Mouse (Mus musculus) hindbrain, embryonic 14.5 days (tissue): ENCODE data around the gene Slfn5. TPM values are rescaled to one million over a fixed set of nuclear protein-coding genes. Genes with fewer than 3 reads are reported as not detected.

Experiments
- ATAC-seq: fragments of 200-750 bp; cut with Nextera tagmentation; 2 replicates; pipeline ENCODE4 v1.8.0; 2017; ENCODE audit warnings: moderate number of reproducible peaks, mild to moderate bottlenecking, moderate TSS enrichment, moderate library complexity; ENCODE audit not compliant: low FRiP score
- DNase-seq: peaks from one replicate; pipeline ENCODE4 v3.0.0-alpha.2; 2015; ENCODE audit warnings: low spot score
- H3K27ac ChIP-seq: fragments of 300-500 bp; sonication (generic); 2 replicates; pipeline ENCODE4 v1.5.1; 2014; ENCODE audit warnings: mild to moderate bottlenecking, moderate library complexity
- H3K27me3 ChIP-seq: fragments of 300-500 bp; sonication (generic); 2 replicates; pipeline ENCODE4 v1.6.1; 2014; ENCODE audit warnings: mild to moderate bottlenecking, low read length, mixed read lengths; ENCODE audit not compliant: control insufficient read depth, insufficient read depth
- H3K36me3 ChIP-seq: fragments of 300-500 bp; sonication (generic); replicated peaks from 2 replicates; pipeline ENCODE4 v1.6.1; 2014; ENCODE audit not compliant: control insufficient read depth, insufficient read depth
- H3K4me1 ChIP-seq: fragments of 300-500 bp; sonication (generic); replicated peaks from 2 replicates; pipeline ENCODE4 v1.6.1; 2014; ENCODE audit warnings: antibody characterized with exemption, low read length, mixed read lengths; ENCODE audit not compliant: control insufficient read depth, insufficient read depth
- H3K4me2 ChIP-seq: fragments of 300-500 bp; sonication (generic); replicated peaks from 2 replicates; pipeline ENCODE4 v1.6.1; 2014; ENCODE audit warnings: mild to moderate bottlenecking, moderate library complexity
- H3K4me3 ChIP-seq: fragments of 300-500 bp; sonication (generic); replicated peaks from 2 replicates; pipeline ENCODE4 v1.5.1; 2014; ENCODE audit warnings: mild to moderate bottlenecking, low read length
- H3K9ac ChIP-seq: fragments of 300-500 bp; sonication (generic); 2 replicates; pipeline ENCODE4 v1.6.1; 2014
- H3K9me3 ChIP-seq: fragments of 300-500 bp; sonication (generic); 2 replicates; pipeline ENCODE4 v1.6.1; 2016; ENCODE audit warnings: low read length; ENCODE audit not compliant: control insufficient read depth
- WGBS: fragments of 180-500 bp; shearing (Covaris S2); extraction: QIAGEN DNeasy Blood & Tissue Kit; methylation state at CpG from one replicate; pipeline ENCODE4 v1.1.7; 2014; 5-methylcytosine and 5-hydroxymethylcytosine counted together
- polyA plus RNA-seq: library from polyadenylated mRNA; unstranded; fragments of >200 nt; fragmentation: Nextera tagmentation; extraction: Ambion mirVana; gene quantifications from 2 replicates; pipeline ENCODE4 v1.2.1, GENCODE M21; 2014

Slfn5 gene
- polyA plus RNA-seq: 1.4 and 1.6 TPM in 2 replicates

GRCm38 (mm10) chr11:82950736-82951481 lies at the start of gene Slfn5:
Slfn5 (plus strand) TSS chr11:82951349.
- H3K27ac ChIP-seq: no peak within 1 kb of the TSS
- H3K4me2 ChIP-seq: 0 out of 2 replicates have a peak within 1 kb of the TSS, but pooled peaks have one; percentile 10
- no peak within 1 kb of the TSS for H3K4me3 ChIP-seq
- DNase-seq: no peak
- H3K9ac ChIP-seq: no peak within 1 kb of the TSS
- H3K4me1 ChIP-seq: no peaks in the 10 kb centered on the region
- no peak for ATAC-seq
- 17% methylated on average over 10 of the region's 10 CpGs for WGBS
- H3K36me3 ChIP-seq: no peaks in the 10 kb centered on the region
- H3K27me3 ChIP-seq: peaks cover 46% of the 10 kb centered on the region
- H3K9me3 ChIP-seq: no peaks in the 10 kb centered on the region

DNA sequence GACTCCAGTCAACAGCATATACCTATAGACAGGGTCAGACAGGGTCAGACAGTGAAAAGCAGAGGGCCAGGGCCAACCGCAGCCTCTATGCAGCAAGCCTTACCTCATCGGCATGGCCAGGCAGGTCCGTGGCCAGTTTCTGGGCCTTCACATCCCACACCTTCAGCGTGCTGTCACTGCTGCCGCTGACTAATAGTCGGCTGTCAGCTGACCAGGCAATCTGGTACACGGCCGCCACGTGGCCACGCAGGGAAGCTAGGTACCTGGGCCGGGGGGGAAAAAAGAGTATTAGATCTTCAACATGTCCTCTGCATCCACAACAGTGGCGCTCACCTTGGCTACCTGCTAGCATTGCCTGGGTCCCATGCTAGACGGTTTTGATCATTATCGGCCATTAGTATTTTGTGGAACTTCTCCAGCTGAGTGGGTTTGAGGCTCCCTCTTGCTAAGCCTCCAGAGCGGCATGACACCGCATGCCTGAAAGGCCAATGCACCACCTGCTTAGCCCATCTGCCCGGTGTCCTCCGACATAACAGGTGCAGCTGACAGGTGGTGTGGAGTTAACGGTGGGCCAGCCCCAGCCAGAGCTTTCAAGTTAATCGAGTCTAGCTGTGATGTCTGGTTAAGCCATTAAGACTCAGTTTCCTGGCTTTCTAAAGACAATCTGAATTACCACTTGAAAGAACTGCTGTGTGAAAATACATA lies 49.4 kb upstream of the Slfn5 start:
- ATAC-seq (no peak), DNase-seq (no peak)
- Histone ChIP-seq H3K27ac (no peak overlapping the region), H3K36me3 (peaks cover 89% of the 10 kb centered on the region), H3K9ac (no peak overlapping the region), H3K4me2 (no peak overlapping the region), H3K4me1 (no peaks in the 10 kb centered on the region), H3K4me3 (no peak overlapping the region), H3K9me3 (no peaks in the 10 kb centered on the region), H3K27me3 (no peaks in the 10 kb centered on the region)
- WGBS: 91% methylated on average over 20 of the region's 20 CpGs

DNA sequence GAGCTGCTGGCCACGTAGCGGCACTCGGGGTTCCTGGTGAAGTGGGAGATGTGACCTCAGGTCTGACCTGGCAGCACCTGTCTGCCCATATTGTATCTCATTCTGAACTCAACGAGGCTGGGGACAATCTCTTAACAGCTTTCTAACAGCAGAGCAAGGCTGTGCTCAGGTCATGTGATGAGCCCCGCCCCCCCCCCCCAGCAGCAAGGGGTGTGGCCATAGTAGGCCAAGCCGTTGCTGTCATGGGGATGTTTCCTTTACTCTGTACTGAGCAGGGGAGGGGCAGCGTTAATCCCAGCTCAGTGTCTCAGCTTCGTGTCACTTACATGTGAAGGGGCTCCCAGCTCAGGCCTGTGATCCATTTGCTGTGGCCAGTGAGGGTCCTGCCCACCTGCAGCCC lies 46.2 kb upstream of the Slfn5 start:
- Histone ChIP-seq H3K36me3 (peaks cover 62% of the 10 kb centered on the region), H3K4me3 (no peak overlapping the region), H3K4me2 (no peak overlapping the region), H3K4me1 (peaks cover 7% of the 10 kb centered on the region), H3K27ac (no peak overlapping the region), H3K9ac (no peak overlapping the region), H3K27me3 (no peaks in the 10 kb centered on the region), H3K9me3 (no peaks in the 10 kb centered on the region)
- ATAC-seq (no peak), DNase-seq (no peak)
- WGBS: 79% methylated on average over 7 of the region's 8 CpGs

DNA sequence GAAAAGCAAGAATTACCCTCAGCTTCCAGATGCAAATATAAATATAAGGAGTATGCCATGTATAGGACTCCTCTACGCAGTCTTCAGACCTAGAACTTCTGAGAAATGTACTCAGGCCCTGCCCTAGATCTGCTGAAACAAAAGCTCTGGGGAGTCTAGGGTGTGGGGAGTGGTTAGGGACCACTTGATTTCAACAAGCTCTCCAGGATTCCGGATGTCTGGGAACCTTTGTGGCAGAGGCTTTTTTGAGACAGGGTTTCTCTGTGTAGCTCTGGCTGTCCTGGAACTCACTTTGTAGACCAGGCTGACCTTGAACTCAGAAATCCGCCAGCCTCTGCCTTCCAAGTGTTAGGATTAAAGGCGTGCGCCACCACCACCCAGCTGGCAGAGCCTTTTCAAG lies 45.3 kb upstream of the Slfn5 start:
- Histone ChIP-seq H3K4me1 (peaks cover 7% of the 10 kb centered on the region), H3K9me3 (no peaks in the 10 kb centered on the region), H3K27me3 (no peaks in the 10 kb centered on the region), H3K27ac (no peak overlapping the region), H3K4me3 (no peak overlapping the region), H3K4me2 (no peak overlapping the region), H3K36me3 (peaks cover 54% of the 10 kb centered on the region), H3K9ac (no peak overlapping the region)
- no peak for DNase-seq
- ATAC-seq: no peak
- whole genome bisulfite sequencing: 97% methylated on average over 5 of the region's 5 CpGs

- 1% methylated on average over 71 of the region's 73 CpGs for WGBS
- peak; percentile 91 for ATAC-seq
These were observed 43.2 kb upstream of the Slfn5 start, which contains the start of gene Nle1 for GRCm38 (mm10) chr11:82907651-82908607. Nle1 (minus strand) TSS chr11:82908411.

GRCm38 (mm10) chr11:82908608-82908989 lies 42.5 kb upstream of the Slfn5 start:
- 58% methylated on average over 10 of the region's 10 CpGs for WGBS
- H3K4me2 ChIP-seq: peak overlapping the region; percentile 85
- H3K9ac ChIP-seq: peak overlapping the region; percentile 70

More at GRCm38 (mm10) chr11:82907651-82908607, 43.2 kb upstream of the Slfn5 start, which contains the start of gene Nle1:
- Histone ChIP-seq H3K27ac (no peak within 1 kb of the TSS), H3K36me3 (peaks cover 33% of the 10 kb centered on the region), H3K27me3 (no peaks in the 10 kb centered on the region), H3K9me3 (no peaks in the 10 kb centered on the region), H3K4me3 (peak within 1 kb of the TSS; percentile 62), H3K4me1 (peaks cover 7% of the 10 kb centered on the region), H3K4me2 (peak within 1 kb of the TSS; percentile 85), H3K9ac (peak within 1 kb of the TSS; percentile 70)
- peak; percentile 96 for DNase-seq

DNA sequence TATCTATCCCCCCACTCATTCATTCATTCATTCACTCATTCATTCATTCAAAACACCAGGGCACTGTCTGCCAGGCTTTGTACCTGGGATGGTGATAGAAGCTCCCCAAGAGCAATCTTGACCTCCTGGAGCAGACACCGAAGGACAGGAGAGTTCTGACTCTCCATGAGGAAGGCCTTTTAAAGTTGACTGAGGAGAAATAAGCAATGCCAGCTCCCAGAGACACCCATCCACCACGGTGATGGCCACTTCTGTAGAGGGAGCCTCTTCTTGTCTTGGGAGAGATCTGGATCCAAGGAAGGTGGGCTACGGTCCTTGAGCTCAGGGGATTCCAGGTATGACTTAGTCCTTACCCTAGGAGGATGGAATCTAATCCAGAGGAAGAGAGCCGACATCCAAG lies 40.9 kb upstream of the Slfn5 start, which contains the start of gene Unc45b:
Gene Unc45b (plus strand): TSS at position 301 of the 400 bp plus-strand sequence.
- no peak for ATAC-seq

More at GRCm38 (mm10) chr11:82908608-82908989, 42.5 kb upstream of the Slfn5 start:
- H3K27ac ChIP-seq: no peak overlapping the region
- H3K27me3 ChIP-seq: no peaks in the 10 kb centered on the region
- H3K36me3 ChIP-seq: peaks cover 26% of the 10 kb centered on the region
- H3K9me3 ChIP-seq: no peaks in the 10 kb centered on the region
- H3K4me1 ChIP-seq: peaks cover 7% of the 10 kb centered on the region
- ATAC-seq (no peak), DNase-seq (no peak)
- H3K4me3 ChIP-seq: no peak overlapping the region; the same call in 1 of the 2 replicates

DNA sequence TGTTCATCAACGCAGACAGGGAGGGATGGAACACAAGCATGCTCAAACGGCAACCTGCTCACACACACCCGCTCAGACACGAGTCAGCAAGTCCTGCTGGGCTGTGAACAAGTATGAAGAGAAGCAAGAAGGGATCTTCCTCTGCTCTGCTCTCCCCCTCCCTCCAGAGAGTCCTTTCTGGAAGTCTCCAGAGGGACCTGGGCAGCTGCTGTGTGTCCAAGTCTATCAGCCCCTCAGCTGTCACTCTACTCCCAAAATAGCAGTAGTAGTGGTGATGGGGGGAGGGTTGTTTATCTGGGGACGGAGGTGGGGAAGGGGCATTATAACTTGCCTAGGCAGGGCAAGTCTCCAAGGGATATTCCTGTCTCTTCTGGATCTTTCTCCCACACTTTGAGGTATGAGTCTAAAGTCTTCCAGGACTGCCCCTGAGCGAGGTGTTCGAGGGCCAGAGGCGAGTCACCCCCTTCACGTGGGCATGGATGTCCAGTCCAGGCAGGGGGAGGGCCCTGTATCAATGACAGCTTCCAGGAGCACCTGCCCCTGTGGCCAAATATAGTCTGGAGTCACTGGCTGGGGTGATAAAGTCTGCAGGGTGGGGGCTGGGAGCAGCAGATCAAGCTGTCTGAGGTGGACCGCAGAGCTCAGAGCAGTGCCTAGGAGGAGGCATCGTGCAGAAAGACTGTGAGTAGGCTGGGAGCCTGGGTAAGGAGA lies 40.3 kb upstream of the Slfn5 start:
- Histone ChIP-seq H3K4me1 (peaks cover 7% of the 10 kb centered on the region), H3K9ac (no peak overlapping the region), H3K9me3 (no peaks in the 10 kb centered on the region), H3K36me3 (peaks cover 4% of the 10 kb centered on the region; the same call in 1 of the 2 replicates), H3K4me3 (no peak overlapping the region), H3K27me3 (no peaks in the 10 kb centered on the region), H3K27ac (no peak overlapping the region), H3K4me2 (no peak overlapping the region)
- no peak for ATAC-seq
- no peak for DNase-seq
- WGBS: 82% methylated on average over 11 of the region's 11 CpGs

More for the DNA sequence above, 40.9 kb upstream of the Slfn5 start, which contains the start of gene Unc45b:
- Histone ChIP-seq H3K4me3 (no peak within 1 kb of the TSS), H3K4me2 (no peak within 1 kb of the TSS), H3K27me3 (no peaks in the 10 kb centered on the region), H3K36me3 (peaks cover 9% of the 10 kb centered on the region), H3K4me1 (peaks cover 7% of the 10 kb centered on the region), H3K9ac (no peak within 1 kb of the TSS), H3K27ac (no peak within 1 kb of the TSS), H3K9me3 (no peaks in the 10 kb centered on the region)
- 87% methylated on average over 4 of the region's 4 CpGs for WGBS
- DNase-seq: no peak
